Mouse (Mus musculus) stomach, embryonic 16.5 days (tissue): ENCODE measurements at regions not wholly inside any gene's neighbourhood (a gene's known extent, or its start where the extent isn't known, plus 50 kb on each side); places are given as distances from the start of the nearest gene placed in this dataset.
"Not testable (repeated sequence)": the region's sequence is repeated elsewhere in the genome, so short reads cannot be mapped to it uniquely, and the experiment has no call there.

Experiments used
- ATAC-seq: fragments of 200-750 bp; cut with Nextera tagmentation; 2 replicates; pipeline ENCODE4 v1.8.0; 2017; ENCODE audit warnings: moderate number of reproducible peaks, moderate TSS enrichment; ENCODE audit not compliant: insufficient read depth, low FRiP score
- H3K27ac ChIP-seq: fragments of 300-500 bp; sonication (generic); 2 replicates; pipeline ENCODE4 v1.5.1; 2014; ENCODE audit warnings: low read length
- H3K27me3 ChIP-seq: fragments of 300-500 bp; sonication (generic); 2 replicates; pipeline ENCODE4 v1.6.1; 2014; ENCODE audit warnings: low read length, control low read depth, mixed read lengths; ENCODE audit not compliant: control insufficient read depth, insufficient read depth
- H3K36me3 ChIP-seq: fragments of 300-500 bp; sonication (generic); 2 replicates; pipeline ENCODE4 v1.6.1; 2014; ENCODE audit warnings: low read length; ENCODE audit not compliant: control insufficient read depth, insufficient read depth
- H3K4me1 ChIP-seq: fragments of 300-500 bp; sonication (generic); 2 replicates; pipeline ENCODE4 v1.6.1; 2014; ENCODE audit warnings: low read length, control low read depth, mixed read lengths; ENCODE audit not compliant: control insufficient read depth, insufficient read depth
- H3K4me2 ChIP-seq: fragments of 300-500 bp; sonication (generic); 2 replicates; pipeline ENCODE4 v1.6.1; 2014; ENCODE audit warnings: low read depth, low read length, mixed read lengths
- H3K4me3 ChIP-seq: fragments of 300-500 bp; sonication (generic); replicated peaks from 2 replicates; pipeline ENCODE4 v1.5.1; 2014; ENCODE audit warnings: mild to moderate bottlenecking, low read length
- H3K9ac ChIP-seq: fragments of 300-500 bp; sonication (generic); 2 replicates; pipeline ENCODE4 v1.6.1; 2014; ENCODE audit warnings: low read length
- H3K9me3 ChIP-seq: fragments of 300-500 bp; sonication (generic); replicated peaks from 2 replicates; pipeline ENCODE4 v1.6.1; 2016; ENCODE audit warnings: low read length, control low read depth; ENCODE audit not compliant: control insufficient read depth
- WGBS: fragments of 180-500 bp; shearing (Covaris S2); extraction: QIAGEN DNeasy Blood & Tissue Kit; methylation state at CpG from one replicate; pipeline ENCODE4 v1.1.7; 2014; 5-methylcytosine and 5-hydroxymethylcytosine counted together

DNA sequence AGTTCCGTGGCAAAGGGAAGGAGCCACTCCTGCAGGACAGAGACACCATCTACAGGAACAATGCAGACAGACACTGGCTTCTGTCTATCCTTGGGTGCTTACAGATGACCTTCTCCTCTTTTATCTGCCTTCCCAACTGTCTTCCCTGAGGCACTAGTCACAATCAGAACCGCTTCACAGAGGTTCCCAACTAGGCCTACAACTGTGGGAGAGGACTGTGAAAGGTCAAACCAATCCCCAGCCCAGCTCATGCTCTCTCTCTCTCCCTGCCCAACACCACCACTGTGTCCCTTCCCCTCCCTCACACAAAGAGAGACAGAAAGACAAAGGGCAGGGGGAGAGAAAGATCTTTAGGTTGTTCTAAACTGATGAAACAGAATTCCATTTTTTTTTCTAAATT is 61.3 kb downstream of the Tmem17 start:
- Histone ChIP-seq H3K27me3 (no peaks in the 10 kb centered on the region), H3K27ac (no peak overlapping the region), H3K9ac (no peak overlapping the region), H3K4me3 (no peak overlapping the region), H3K9me3 (no peaks in the 10 kb centered on the region), H3K36me3 (no peaks in the 10 kb centered on the region), H3K4me1 (no peaks in the 10 kb centered on the region), H3K4me2 (no peak overlapping the region)
- ATAC-seq = no peak
- WGBS = 54% methylated on average over 2 of the region's 2 CpGs

DNA sequence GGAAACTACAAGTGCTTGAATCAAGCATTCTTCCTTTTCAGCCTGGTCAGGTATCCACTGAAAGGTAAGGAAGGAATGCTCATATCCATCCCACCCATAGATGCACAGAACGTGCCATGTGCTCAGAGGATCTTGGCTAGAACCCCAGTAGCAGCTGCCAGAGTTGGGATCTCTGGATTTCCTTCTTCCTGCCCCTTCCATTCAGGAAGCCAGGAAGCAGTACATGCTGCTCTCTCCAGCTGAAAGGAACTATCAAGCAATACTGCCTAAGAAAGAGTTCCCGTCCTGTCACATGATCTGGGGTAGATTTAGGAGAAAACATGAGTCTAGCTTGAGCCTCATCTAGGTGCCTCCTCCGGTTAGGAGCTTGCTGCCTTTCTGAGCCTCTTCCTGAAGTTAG is 61.9 kb downstream of the Tmem17 start:
- 67% methylated on average over 3 of the region's 3 CpGs for WGBS
- Histone ChIP-seq H3K9me3 (no peaks in the 10 kb centered on the region), H3K4me1 (no peaks in the 10 kb centered on the region), H3K4me3 (no peak overlapping the region), H3K27me3 (no peaks in the 10 kb centered on the region), H3K4me2 (no peak overlapping the region), H3K9ac (no peak overlapping the region), H3K27ac (no peak overlapping the region), H3K36me3 (no peaks in the 10 kb centered on the region)
- ATAC-seq = no peak

DNA sequence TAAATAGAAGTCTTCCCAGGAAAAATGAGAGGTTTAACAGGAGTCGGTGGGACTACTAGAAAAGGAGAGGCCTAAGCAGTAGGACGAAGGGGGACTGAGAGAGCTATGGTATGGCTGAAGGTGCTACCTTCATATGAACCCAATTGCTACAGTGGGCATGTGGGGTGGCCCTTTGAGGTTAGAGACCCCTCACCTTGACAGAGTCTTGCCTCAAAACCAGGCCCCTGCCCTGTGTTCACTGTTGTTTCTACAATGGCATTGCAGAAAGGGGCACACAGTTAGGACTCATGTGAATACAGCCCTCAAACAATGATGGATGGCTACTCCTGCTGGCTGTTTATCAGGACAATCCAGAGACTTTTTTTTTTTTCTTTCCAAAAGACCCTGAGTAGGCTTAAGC is 62.6 kb downstream of the Tmem17 start:
- Histone ChIP-seq H3K27me3 (no peaks in the 10 kb centered on the region), H3K36me3 (no peaks in the 10 kb centered on the region), H3K4me2 (no peak overlapping the region), H3K27ac (no peak overlapping the region), H3K4me1 (no peaks in the 10 kb centered on the region), H3K9ac (no peak overlapping the region), H3K4me3 (no peak overlapping the region), H3K9me3 (no peaks in the 10 kb centered on the region)
- 73% methylated on average over 2 of the region's 2 CpGs for WGBS
- ATAC-seq = no peak

GRCm38 (mm10) chr11:22584100-22584487 is 72.2 kb downstream of the Tmem17 start:
- Histone ChIP-seq H3K4me3 (no peak overlapping the region), H3K27me3 (no peaks in the 10 kb centered on the region), H3K9ac (peak overlapping the region; percentile 20; the same call in 1 of the 2 replicates), H3K4me1 (peaks cover 16% of the 10 kb centered on the region; the same call in 1 of the 2 replicates), H3K27ac (peak overlapping the region; percentile 60), H3K36me3 (no peaks in the 10 kb centered on the region), H3K4me2 (peak overlapping the region; percentile 37; the same call in 1 of the 2 replicates), H3K9me3 (no peaks in the 10 kb centered on the region)
- peak; percentile 4; the same call in 1 of the 2 replicates for ATAC-seq
- WGBS = 37% methylated on average over 5 of the region's 5 CpGs

DNA sequence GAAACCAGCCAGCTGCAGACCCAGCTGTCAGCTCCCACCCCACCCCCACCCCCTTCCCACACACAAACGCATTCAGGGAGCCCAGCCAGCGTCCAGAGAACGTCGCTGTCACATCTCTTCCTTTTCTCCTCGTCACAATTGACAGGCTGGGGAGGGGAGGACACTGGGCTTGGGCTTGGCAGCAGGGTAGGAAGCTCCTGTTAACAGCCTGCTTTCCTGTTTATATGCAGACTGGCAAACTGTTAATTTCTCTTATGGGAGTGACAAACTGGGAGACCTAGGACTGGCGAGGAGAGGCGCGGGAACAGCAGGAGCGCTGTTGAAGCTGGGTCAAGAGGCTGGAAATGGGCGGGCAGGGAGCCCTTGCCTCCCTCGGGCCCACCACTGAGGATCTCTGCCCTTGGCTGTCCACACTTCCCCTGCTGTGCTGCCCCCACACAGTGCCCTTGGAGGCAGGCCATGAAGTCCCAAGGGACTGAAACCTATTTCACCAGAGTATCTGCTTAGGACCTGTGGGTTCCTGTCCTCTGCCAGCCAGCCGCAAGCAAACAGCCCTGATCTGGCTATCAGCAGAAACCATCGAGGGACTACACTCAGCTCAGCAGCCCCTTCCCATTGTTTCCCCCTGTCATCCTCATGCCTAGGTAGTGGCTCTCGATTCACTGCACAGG is 72.7 kb downstream of the Tmem17 start:
- no peaks in the 10 kb centered on the region for H3K9me3 ChIP-seq
- peak; percentile 59; the same call in 1 of the 2 replicates for ATAC-seq
- no peaks in the 10 kb centered on the region for H3K36me3 ChIP-seq
- H3K4me1 ChIP-seq = peaks cover 16% of the 10 kb centered on the region; the same call in 1 of the 2 replicates
- H3K4me3 ChIP-seq = no peak overlapping the region
- no peaks in the 10 kb centered on the region for H3K27me3 ChIP-seq
- peak overlapping the region; percentile 37 for H3K4me2 ChIP-seq
- peak overlapping the region; percentile 57; the same call in 1 of the 2 replicates for H3K27ac ChIP-seq
- peak overlapping the region; percentile 20; the same call in 1 of the 2 replicates for H3K9ac ChIP-seq
- 17% methylated on average over 14 of the region's 14 CpGs for WGBS

- Histone ChIP-seq H3K4me1 (peaks cover 16% of the 10 kb centered on the region; the same call in 1 of the 2 replicates), H3K9me3 (no peaks in the 10 kb centered on the region), H3K9ac (peak overlapping the region; percentile 33; the same call in 1 of the 2 replicates), H3K36me3 (no peaks in the 10 kb centered on the region), H3K4me3 (no peak overlapping the region), H3K27me3 (no peaks in the 10 kb centered on the region), H3K27ac (peak overlapping the region; percentile 94), H3K4me2 (no peak overlapping the region)
- 36% methylated on average over 7 of the region's 7 CpGs for WGBS
- ATAC-seq = peak; percentile 63
Measured at GRCm38 (mm10) chr11:22587691-22588241, 75.9 kb downstream of the Tmem17 start.

DNA sequence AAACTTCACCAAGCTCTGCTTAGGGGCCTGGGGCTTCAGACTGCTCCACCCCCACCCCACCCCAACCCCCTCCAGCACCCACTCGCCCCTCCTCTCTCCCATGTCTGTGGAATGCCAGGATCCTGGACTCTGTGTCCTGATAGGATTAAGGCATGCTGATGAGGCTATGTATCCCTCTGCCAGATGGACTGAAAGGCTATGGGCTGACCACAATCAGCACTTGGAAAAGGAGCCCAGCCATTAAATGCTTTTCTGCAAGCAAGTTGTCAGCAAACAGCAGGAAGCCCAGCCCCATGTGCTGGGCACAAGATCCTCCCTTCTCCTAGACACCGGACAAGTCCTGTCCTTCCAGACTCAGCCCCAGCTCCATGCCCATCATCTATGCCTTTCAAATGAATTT is 76.7 kb downstream of the Tmem17 start:
- no peak; the same call in 1 of the 2 replicates for ATAC-seq
- H3K4me3 ChIP-seq = no peak overlapping the region
- no peaks in the 10 kb centered on the region for H3K9me3 ChIP-seq
- H3K27ac ChIP-seq = peak overlapping the region; percentile 94
- no peak overlapping the region; the same call in 1 of the 2 replicates for H3K9ac ChIP-seq
- peaks cover 16% of the 10 kb centered on the region; the same call in 1 of the 2 replicates for H3K4me1 ChIP-seq
- no peaks in the 10 kb centered on the region for H3K27me3 ChIP-seq
- H3K4me2 ChIP-seq = no peak overlapping the region
- WGBS = 34% methylated on average over 2 of the region's 2 CpGs
- no peaks in the 10 kb centered on the region for H3K36me3 ChIP-seq

DNA sequence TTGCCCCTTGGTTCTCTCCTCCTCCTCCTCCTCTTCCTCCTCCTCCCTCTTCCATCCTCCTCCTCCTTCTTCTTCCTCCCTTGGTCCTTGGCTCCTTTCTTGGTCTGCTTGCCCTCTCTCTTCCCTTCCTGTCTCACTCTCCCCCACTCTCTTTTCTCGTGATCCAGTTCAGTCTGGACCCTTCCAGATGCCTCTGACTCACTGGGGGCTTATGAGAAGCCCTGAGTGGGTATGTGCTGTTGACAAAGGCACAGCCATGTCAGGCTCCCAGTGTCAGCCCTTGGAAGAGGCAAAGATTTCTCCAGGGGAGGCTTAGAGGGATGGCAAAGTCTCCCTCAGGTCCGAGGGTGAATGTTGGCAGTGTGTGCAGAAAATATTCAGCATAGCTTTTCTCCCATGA is 78.0 kb downstream of the Tmem17 start:
- no peak overlapping the region for H3K9ac ChIP-seq
- H3K4me2 ChIP-seq = no peak overlapping the region
- H3K27me3 ChIP-seq = no peaks in the 10 kb centered on the region
- no peaks in the 10 kb centered on the region for H3K9me3 ChIP-seq
- H3K27ac ChIP-seq = no peak overlapping the region
- H3K4me1 ChIP-seq = peaks cover 9% of the 10 kb centered on the region; the same call in 1 of the 2 replicates
- ATAC-seq = no peak
- no peak overlapping the region for H3K4me3 ChIP-seq
- 61% methylated on average over 2 of the region's 2 CpGs for WGBS
- H3K36me3 ChIP-seq = no peaks in the 10 kb centered on the region

- H3K4me1 ChIP-seq, H3K27ac ChIP-seq, H3K9me3 ChIP-seq, H3K4me2 ChIP-seq, H3K4me3 ChIP-seq, ATAC-seq, H3K9ac ChIP-seq, H3K27me3 ChIP-seq, H3K36me3 ChIP-seq: not testable (repeated sequence)
- 86% methylated on average over 14 of the region's 14 CpGs for WGBS
Measured at GRCm38 (mm10) chr11:22591050-22591449, 79.2 kb downstream of the Tmem17 start.
